Mouse (Mus musculus) cortical plate, adult 2 months (tissue): ENCODE results near the gene Lrrc75a.
A peak's percentile ranks its signal among the peaks of the same experiment; 100 is the strongest.

ENCODE experiments used
- CTCF ChIP-seq: fragments of 200-500 bp; IDR thresholded peaks from 2 replicates; pipeline ENCODE4 v1.5.1; 2011; ENCODE audit warnings: mild to moderate bottlenecking, control low read depth, low read length; ENCODE audit not compliant: insufficient read depth; ENCODE audit errors: extremely low read depth
- POLR2A ChIP-seq: fragments of 200-500 bp; IDR thresholded peaks from 2 replicates; pipeline ENCODE4 v1.6.1; 2011; ENCODE audit warnings: mild to moderate bottlenecking, low read length, control low read depth; ENCODE audit not compliant: insufficient read depth; ENCODE audit errors: extremely low read depth

- TF ChIP-seq CTCF (no peak), POLR2A (0 out of 2 replicates have a peak, but pooled peaks have one; percentile 29)
These were observed 11.5 kb downstream of the Lrrc75a start for GRCm38 (mm10) chr11:62636840-62637221.
